Mouse (Mus musculus) embryo, embryonic 11 days (tissue): ENCODE data around the gene Gpr180.

ENCODE experiments used
- DNase-seq: peaks from one replicate; pipeline ENCODE4 v3.0.0-alpha.2; 2015

Gene Gpr180

DNA sequence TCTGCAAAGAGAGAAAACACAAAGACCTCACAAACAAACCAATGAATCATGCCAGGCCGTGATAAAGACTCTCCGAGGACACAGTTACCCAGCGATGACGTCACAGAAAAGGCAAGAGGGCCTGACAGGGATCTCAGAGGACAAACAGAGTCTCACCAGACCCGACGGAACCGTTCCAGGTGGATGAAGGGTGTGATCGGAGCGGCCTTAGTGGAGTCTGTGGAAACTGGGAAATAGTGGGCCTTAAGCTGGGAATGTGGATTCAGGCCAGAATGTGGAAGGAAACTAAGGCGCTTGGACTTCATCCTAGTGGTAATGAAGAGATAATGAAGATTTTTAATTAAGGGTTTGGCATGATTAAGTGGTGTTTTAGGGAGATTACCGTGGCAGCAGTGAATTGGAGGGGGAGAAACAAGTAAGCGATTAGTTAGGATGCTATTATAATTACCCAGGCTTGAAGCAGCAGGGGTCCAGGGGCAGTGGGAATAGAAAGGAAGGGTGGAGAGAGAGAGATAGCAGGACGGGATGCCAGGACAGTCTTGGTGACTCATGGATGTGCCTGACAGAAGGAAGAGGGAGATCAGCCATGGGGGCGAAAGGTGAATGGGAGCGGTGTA, 75.3 kb downstream of the Gpr180 start:
- DNase-seq, result no peak
